Mouse (Mus musculus) adrenal gland (tissue): ENCODE results near the gene Dedd2.

Source experiments
- intact Hi-C: fragments of 180-260 bp; cut with DNase I; formaldehyde crosslinking; loops from one replicate; pipeline ENCODE4 v1.15.1; 2025
- microRNA-seq, 2 experiments: library from miRNA; unstranded; fragments of <30 nt; microRNA quantifications; one replicate each; pipeline ENCODE4; 2019

Dedd2 gene

GRCm38 (mm10) chr7:25181331-25181790 lies 39.1 kb downstream of the Dedd2 start:
- intact Hi-C loops, result loop anchor here (5.0 kb wide), 1 partner anchor 154 kb away; no protein-coding TSS in a partner anchor

- intact Hi-C loops, result loop anchor here (5.0 kb wide), 1 partner anchor 153 kb away; no protein-coding TSS in a partner anchor
Observed at GRCm38 (mm10) chr7:25180512-25180911, 39.9 kb downstream of the Dedd2 start.

DNA sequence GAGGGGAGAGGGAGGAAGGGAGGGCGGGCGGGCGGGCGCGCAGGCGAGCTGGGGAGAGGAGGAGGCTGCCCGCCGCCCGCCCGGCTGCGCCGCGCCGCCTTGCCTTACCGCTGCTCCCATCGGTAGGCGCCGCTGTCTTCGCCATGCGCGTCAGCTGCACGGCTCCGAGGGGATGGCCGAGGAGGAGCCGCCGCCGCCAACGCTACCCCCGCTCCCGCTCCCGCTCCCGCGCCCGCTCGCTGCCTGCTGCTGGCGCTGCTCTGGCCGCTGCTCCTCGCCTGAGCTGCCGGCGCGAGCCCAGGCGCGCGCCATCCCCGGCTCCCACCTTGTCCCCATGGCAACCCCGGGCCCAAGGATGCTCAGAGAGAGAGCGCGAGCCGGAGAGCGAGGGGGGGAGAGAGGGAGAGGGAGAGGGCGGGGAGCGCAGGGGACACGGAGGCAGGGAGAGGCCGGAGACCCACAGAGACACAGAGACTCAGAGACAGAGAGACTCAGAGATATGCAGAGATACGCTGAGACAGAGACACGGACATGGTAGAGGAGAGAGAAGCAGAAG lies 40.7 kb downstream of the Dedd2 start, which contains the start of gene Pou2f2:
Gene Pou2f2, minus strand, starts transcription at position 121 of the 556 bp plus-strand sequence.
- intact Hi-C loops, result loop anchor here (5.0 kb wide), 1 partner anchor 152 kb away; no protein-coding TSS in a partner anchor

GRCm38 (mm10) chr7:25178787-25179605 lies 41.4 kb downstream of the Dedd2 start:
- intact Hi-C loops, result no loop called here

- intact Hi-C loops, result no loop called here
Observed at GRCm38 (mm10) chr7:25178317-25178716, 42.1 kb downstream of the Dedd2 start.

DNA sequence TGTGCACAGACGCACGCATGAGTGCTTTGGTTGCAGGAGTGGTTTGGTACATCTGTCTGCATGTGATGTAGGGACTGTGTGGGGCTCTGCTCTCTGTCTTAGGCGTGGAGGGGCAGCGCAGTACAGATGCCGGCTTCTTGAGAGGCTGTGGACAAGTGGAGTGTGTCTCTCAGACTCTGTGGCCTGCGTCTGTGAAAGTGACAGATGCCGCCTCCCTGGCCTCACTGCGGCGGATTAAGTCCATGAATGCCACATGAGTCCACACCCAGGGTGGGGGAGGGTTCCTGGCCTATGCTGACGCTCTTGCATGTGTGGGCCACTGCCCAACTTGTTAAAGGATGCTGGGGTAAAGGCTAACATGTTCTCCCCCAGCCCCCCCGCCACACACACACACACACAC lies 46.1 kb downstream of the Dedd2 start:
- intact Hi-C loops, result no loop called here

DNA sequence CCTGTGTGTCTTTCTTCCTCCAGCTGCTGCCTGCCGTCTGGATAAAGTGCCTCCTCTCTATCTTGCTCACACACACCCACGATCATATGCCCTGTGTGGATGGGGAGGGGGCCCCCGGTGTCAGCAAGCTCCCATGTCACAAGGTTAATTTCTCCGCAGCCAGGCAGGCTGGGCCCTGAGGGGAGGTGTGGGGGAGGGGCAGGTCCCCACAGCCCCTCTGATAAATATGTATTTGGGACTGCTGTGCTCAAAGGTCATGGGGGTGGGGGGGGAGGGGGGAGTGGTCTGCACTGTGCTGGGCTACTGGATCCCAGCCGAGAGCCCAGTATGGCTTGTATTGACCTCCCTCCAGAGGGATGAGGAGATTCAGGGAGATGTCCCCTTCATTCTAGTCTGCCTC lies 47.7 kb downstream of the Dedd2 start:
- intact Hi-C loops, result no loop called here

GRCm38 (mm10) chr7:25170583-25170982 lies 49.8 kb downstream of the Dedd2 start:
- intact Hi-C loops, result no loop called here

- intact Hi-C loops, result no loop called here
Observed at GRCm38 (mm10) chr7:25166106-25166505, 54.3 kb downstream of the Dedd2 start.

GRCm38 (mm10) chr7:25156158-25156648 lies 64.2 kb downstream of the Dedd2 start:
- intact Hi-C loops, result no loop called here

GRCm38 (mm10) chr7:25155469-25156157 lies 64.8 kb downstream of the Dedd2 start:
- intact Hi-C loops, result no loop called here

GRCm38 (mm10) chr7:25154648-25155047 lies 65.8 kb downstream of the Dedd2 start:
- intact Hi-C loops, result no loop called here

GRCm38 (mm10) chr7:25153841-25154240 lies 66.6 kb downstream of the Dedd2 start:
- intact Hi-C loops, result no loop called here

GRCm38 (mm10) chr7:25151916-25152556 lies 68.4 kb downstream of the Dedd2 start:
- intact Hi-C loops, result no loop called here

DNA sequence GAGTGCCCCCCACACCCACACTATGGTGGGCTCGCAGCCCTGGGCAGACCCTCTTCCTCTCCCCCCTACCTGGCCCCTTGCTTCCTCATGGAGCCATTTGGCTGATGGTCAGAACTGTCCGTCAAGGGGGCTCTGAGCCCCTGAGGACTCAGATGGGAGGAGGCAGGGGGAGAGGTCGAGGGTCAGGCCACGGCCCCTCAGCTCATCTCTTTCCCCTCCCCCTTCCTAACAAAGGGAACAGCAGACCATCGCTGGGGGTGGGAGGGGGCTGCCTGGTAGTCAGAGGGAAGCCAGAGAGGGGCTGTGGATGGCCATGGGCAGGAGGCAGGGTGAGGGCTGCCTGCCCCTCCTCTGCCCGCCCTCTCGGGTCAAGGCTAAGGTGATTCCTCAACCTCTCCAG lies 69.4 kb downstream of the Dedd2 start:
- intact Hi-C loops, result no loop called here

- intact Hi-C loops, result no loop called here
Observed at GRCm38 (mm10) chr7:25150151-25150663, 70.2 kb downstream of the Dedd2 start.

Small RNA genes lying within 50 kb of the gene (microRNA-seq; reads per million reads assigned to microRNA genes)
- gene Mir7048, result 0 to 0.23 reads per million in 2 experiments
